Mouse (Mus musculus): ENCODE data around the gene Gm43720.
A peak's percentile ranks its signal among the peaks of the same experiment; 100 is the strongest.

Gm43720 gene

GRCm38 (mm10) chr5:138262582-138263240, 17.0 kb downstream of the Gm43720 start:
- no peak for DNase-seq (ENCODE audit: low read depth, low spot score)

DNA sequence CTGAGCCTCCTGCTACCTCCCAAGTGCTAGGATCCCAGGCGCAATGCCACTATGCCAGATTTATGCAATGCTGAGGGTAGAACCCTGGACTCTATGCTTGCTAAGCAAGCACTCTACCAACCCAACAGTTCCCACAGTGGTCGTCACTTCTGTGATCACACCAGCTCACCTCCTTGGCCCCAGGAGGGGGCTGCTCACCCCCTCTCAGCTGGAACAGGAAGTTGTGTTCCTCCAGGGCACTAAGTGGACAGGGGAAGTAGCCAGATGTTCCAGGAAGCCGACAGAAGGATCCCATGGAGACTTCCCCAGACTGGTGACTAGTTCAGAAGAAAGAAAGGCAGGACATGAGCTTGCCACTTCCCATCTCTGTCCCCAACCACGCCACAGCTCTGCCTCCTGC, 17.8 kb downstream of the Gm43720 start:
- DNase-seq (ENCODE audit: low read depth, low spot score) = no peak

- no peak for DNase-seq (ENCODE audit: low read depth, low spot score)
Observed at GRCm38 (mm10) chr5:138260834-138261233, 18.9 kb downstream of the Gm43720 start.

GRCm38 (mm10) chr5:138260051-138260450, 19.7 kb downstream of the Gm43720 start:
- DNase-seq (ENCODE audit: low read depth, low spot score) = no peak

DNA sequence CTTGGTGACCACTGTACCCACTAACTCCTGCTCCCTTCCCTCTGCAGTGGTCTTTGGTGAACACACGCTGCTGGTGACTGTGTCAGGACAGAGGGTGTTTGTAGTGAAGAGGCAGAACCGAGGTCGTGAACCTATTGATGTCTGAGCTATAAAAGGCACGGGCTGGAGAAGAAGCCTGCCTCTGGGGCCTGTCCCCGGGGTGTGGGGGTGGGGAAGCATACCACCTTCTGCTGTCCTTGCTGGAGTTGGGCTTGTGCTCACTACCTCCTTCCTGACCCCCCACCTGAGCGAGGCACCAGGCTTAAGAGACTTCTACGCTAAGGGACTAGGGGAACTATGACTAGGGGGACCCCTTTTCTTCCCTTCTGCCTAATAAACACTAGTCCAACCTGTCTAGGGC, 20.8 kb downstream of the Gm43720 start:
- DNase-seq (ENCODE audit: low read depth, low spot score) = no peak

- no peak for DNase-seq (ENCODE audit: low read depth, low spot score)
Observed at GRCm38 (mm10) chr5:138258542-138258941, 21.2 kb downstream of the Gm43720 start.

DNA sequence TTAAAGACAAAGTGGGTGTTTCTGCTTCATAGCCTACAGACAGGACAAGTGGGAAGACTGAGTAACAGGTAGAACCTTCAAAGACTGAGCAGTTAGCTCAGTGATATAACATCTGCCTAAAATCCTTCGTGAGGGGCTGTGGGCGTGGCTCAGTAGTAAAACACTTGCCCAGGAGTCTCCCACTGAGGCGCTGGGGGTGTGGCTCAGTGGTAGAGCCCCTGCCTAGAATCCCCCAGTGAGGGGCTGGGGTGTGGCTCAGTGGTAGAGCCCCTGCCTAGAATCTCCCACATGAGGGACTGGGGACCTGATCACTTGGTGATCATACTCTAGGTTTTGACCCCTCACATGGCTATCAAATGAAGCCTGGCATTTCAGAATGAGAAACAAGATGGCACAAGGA, 21.7 kb downstream of the Gm43720 start:
- no peak for DNase-seq (ENCODE audit: low read depth, low spot score)

DNA sequence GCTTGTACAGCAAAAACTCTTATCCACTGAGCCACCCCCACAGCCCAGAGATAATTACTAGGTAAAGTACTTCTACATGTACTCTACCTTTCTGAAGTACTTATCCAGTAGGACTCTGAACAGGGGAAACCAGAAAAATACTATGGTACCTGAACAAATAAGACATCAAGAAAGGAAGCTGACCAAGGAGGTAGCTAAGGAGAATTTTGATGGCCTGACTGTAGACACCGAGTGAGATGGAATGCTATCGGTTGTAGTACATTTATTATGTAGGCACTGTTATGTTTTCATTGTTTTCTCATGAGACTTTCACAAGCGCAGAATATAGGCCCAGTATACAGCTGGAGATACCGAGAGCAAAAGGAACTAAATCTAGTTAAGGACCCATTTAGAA, 22.2 kb downstream of the Gm43720 start:
- no peak for DNase-seq (ENCODE audit: low read depth, low spot score)

DNA sequence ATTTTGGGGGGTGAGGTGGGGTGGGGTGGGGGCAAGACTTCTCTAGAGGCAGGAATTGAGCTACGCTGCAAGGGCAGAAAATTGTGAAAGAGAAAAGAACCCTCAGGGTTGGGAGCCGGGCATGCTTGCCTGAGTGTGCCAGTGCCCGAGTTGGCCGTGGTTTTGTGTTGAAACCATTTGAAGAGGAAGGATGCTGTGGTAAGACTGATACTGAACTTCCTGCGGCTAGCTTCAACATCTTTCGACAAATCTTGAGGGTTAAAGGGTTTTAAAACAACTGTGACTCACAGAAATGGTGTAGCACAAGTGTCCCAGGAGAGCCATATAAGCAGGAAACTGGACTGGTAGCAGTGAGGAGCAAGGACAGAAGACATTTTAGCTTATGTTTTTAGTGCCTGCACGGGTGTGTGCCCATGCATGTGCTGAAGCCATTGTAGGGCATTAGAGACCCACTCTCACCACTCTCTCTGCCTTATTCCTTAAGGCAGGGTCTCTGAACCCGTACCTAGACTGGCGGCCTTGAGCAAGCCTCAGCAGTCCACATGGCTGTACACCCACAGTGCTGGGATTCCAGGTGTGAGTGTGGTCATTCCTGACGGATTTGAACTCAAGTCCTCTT, 22.7 kb downstream of the Gm43720 start:
- no peak for DNase-seq (ENCODE audit: low read depth, low spot score)

DNA sequence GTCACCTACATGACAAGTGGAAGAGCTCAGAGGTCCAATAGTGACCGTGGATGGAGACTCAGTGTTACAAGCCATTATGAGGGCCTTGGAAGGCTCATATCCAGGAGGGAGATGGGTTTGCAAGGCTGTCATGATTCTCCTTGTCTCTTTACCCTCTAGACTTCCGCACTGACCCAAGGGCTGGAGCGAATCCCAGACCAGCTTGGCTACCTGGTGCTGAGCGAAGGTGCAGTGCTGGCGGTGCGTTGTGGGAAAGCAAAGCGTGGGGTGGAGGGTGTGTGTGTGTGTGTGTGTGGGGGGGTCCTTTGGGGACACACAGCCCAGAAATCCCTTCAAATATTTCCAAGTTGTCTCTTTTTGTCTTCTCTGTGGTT, 23.7 kb downstream of the Gm43720 start:
- DNase-seq (ENCODE audit: low read depth, low spot score) = no peak

- peak; percentile 98 for DNase-seq (ENCODE audit: low read depth, low spot score)
Observed at GRCm38 (mm10) chr5:138255353-138256093, 24.2 kb downstream of the Gm43720 start, which contains the start of gene Lamtor4. Gene Lamtor4 (plus strand): TSS chr5:138255482.

GRCm38 (mm10) chr5:138253061-138253460, 26.7 kb downstream of the Gm43720 start:
- DNase-seq (ENCODE audit: low read depth, low spot score) = no peak

DNA sequence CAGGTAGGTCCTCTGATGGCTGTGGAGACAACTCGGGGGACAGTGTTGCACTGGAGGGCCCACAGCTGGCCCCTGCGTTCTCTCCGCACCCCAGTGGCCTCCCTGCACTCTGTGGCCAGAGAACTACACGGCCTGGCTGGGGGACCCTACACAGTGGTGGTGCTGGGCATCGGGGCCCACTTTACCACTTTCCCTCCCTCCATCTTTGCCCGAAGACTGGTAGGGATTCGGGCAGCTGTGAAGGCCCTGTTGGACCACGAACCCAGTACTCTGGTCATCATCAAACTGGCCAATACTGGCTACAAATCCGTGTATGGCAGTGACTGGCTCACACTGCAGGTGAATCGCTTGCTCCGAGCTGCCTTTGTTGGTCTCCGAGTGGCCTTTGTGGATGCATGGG, 28.6 kb downstream of the Gm43720 start:
- DNase-seq (ENCODE audit: low read depth, low spot score) = no peak

GRCm38 (mm10) chr5:138241511-138241910, 38.2 kb downstream of the Gm43720 start:
- no peak for DNase-seq (ENCODE audit: low read depth, low spot score)

- DNase-seq (ENCODE audit: low read depth, low spot score) = no peak
Observed at GRCm38 (mm10) chr5:138234224-138234623, 45.5 kb downstream of the Gm43720 start.

GRCm38 (mm10) chr5:138233778-138234177, 46.0 kb downstream of the Gm43720 start:
- DNase-seq (ENCODE audit: low read depth, low spot score) = no peak

DNA sequence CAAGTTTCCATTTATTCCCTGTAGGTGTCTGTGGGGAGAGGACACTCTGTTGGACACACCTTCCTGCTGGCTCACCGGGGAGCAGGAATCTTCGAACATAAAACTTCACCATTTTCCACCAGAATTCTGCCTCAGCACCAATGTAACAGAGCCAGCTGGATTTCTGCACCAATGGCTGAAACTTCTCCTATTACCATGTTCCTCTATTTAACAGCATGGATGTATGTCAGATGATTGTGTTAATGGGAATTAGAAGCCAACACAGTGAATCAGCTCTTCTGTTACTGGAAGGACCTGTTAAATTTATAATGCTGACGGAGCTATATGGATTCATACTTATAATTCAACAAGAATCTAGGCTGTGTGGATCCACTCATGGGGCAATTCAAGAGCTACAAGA, 50.2 kb downstream of the Gm43720 start:
- no peak for DNase-seq (ENCODE audit: low read depth, low spot score)

- DNase-seq (ENCODE audit: low read depth, low spot score) = no peak
Observed at GRCm38 (mm10) chr5:138228026-138228425, 51.7 kb downstream of the Gm43720 start.

DNA sequence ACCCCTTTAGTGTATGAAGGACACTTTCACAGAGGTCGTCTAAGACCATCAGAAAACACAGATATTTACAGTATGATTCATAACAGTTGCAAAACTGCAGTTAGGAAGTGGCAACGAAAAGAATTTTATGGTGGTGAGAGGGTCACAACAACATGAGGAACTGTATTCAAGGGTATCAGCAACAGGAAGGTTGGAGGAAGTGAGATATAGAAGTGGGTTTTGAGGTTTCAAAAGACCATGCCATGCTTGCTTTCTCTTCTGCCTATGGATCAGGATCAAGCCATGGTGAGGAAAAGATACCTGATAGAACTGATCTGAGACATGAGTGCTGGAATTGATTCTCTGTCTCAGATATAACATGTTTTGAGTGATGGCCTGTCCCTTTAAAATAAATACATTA, 52.4 kb downstream of the Gm43720 start:
- no peak for DNase-seq (ENCODE audit: low read depth, low spot score)

GRCm38 (mm10) chr5:138226491-138226890, 53.3 kb downstream of the Gm43720 start:
- no peak for DNase-seq (ENCODE audit: low read depth, low spot score)

DNA sequence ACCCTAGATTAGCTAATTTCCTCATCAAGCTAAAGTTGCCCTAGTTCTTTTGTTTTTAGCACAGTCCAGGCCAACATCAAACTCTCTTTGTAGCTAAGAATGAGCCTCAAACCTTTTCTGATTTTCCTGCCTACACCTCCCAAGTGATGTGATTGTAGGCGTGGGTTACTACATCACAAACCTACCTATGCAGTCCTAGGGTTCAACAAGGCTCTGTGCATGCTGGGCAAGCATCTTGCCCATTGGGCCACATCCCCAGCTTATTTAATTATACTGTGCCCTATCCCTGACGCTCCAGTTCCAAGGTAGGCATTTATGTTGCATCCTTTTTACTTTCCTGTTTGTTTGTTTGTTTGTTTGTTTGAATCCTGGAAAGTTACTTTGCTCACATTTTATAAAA, 54.1 kb downstream of the Gm43720 start, which contains the start of gene Nxpe5:
Gene Nxpe5 (plus strand): TSS at position 199 of the 400 bp plus-strand sequence.
- DNase-seq (ENCODE audit: low read depth, low spot score) = no peak

DNA sequence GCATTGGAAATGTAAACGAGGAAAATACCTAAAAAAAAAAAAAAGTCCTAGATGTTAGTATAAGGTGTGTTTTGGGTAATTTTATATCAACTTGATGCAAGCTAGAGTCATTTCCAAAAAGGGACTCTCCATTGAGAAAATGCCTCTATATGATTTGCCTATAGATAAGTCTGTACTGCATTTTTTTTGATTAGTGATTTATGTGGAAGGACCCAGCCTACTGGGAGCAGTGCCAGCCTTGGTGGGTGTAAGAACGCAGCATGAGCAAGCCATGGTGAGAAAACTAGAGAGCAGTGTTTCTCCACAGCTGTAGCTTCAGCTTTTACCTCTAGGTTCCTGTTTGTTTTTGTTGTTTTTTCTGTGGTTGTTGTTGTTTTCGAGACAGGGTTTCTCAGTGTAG, 56.5 kb downstream of the Gm43720 start:
- no peak for DNase-seq (ENCODE audit: low read depth, low spot score)

DNA sequence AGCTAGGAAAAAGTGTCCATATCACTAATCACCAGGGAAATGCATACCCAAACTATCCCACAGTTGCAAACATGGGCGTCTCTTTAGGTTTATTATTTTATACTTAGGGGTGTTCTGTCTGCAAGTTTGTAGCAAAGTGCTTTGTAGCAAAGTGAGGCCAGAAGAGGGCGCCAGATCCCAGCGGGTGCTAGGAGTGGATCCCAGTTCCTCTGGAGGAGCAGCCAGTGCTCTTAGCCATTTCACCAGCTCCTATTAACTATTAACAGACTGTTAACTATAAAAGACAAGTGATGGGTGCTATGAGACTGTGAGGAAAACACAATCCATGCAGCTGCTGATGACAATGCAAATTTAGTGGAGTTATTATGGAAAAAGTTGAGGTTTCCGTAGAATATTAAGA, 57.6 kb downstream of the Gm43720 start:
- peak; percentile 27 for DNase-seq (ENCODE audit: low read depth, low spot score)

All from telencephalon, adult 2 months (tissue).